Mouse (Mus musculus) heart, embryonic 16.5 days (tissue): ENCODE results near the gene Grk3. TPM values are rescaled to one million over a fixed set of nuclear protein-coding genes. Genes with fewer than 3 reads are reported as not detected.

Experiments used
- ATAC-seq: fragments of 200-750 bp; cut with Nextera tagmentation; replicated peaks from 2 replicates; pipeline ENCODE4 v1.8.0; 2017; ENCODE audit warnings: moderate number of reproducible peaks; ENCODE audit not compliant: insufficient read depth, low FRiP score; ENCODE audit errors: extremely low read depth
- H3K27ac ChIP-seq: fragments of 300-500 bp; sonication (generic); 2 replicates; pipeline ENCODE4 v1.5.1; 2014; ENCODE audit warnings: mild to moderate bottlenecking, low read length, control low read depth, moderate library complexity
- H3K27me3 ChIP-seq: fragments of 300-500 bp; sonication (generic); 2 replicates; pipeline ENCODE4 v1.6.1; 2014; ENCODE audit warnings: low read length, mixed read lengths; ENCODE audit not compliant: control insufficient read depth, insufficient read depth
- H3K36me3 ChIP-seq: fragments of 300-500 bp; sonication (generic); 2 replicates; pipeline ENCODE4 v1.6.1; 2014; ENCODE audit not compliant: control insufficient read depth, insufficient read depth
- H3K4me1 ChIP-seq: fragments of 300-500 bp; sonication (generic); 2 replicates; pipeline ENCODE4 v1.6.1; 2014; ENCODE audit warnings: low read length, mixed read lengths; ENCODE audit not compliant: control insufficient read depth, insufficient read depth
- H3K4me2 ChIP-seq: fragments of 300-500 bp; sonication (generic); 2 replicates; pipeline ENCODE4 v1.6.1; 2014; ENCODE audit warnings: low read depth, mild to moderate bottlenecking, control low read depth, low read length
- H3K4me3 ChIP-seq: fragments of 300-500 bp; sonication (generic); 2 replicates; pipeline ENCODE4 v1.5.1; 2014; ENCODE audit warnings: mild to moderate bottlenecking, control low read depth, low read length
- H3K9ac ChIP-seq: fragments of 300-500 bp; sonication (generic); 2 replicates; pipeline ENCODE4 v1.6.1; 2014; ENCODE audit warnings: low read length, control low read depth
- H3K9me3 ChIP-seq: fragments of 300-500 bp; sonication (generic); replicated peaks from 2 replicates; pipeline ENCODE4 v1.6.1; 2016; ENCODE audit warnings: low read length; ENCODE audit not compliant: control insufficient read depth
- WGBS: fragments of 180-500 bp; shearing (Covaris S2); extraction: QIAGEN DNeasy Blood & Tissue Kit; methylation state at CpG from one replicate; pipeline ENCODE4 v1.1.7; 2014; 5-methylcytosine and 5-hydroxymethylcytosine counted together
- polyA plus RNA-seq: library from polyadenylated mRNA; unstranded; fragments of >200 nt; fragmentation: Nextera tagmentation; extraction: Ambion mirVana; gene quantifications from 2 replicates; pipeline ENCODE4 v1.2.1, GENCODE M21; 2015

Grk3 gene
- polyA plus RNA-seq, 1 experiment from 2014 or later: 23.9 TPM

GRCm38 (mm10) chr5:112936632-112937031, 79.0 kb downstream of the Grk3 start:
- peaks cover 11% of the 10 kb centered on the region for H3K36me3 ChIP-seq

GRCm38 (mm10) chr5:112935436-112935835, 80.2 kb downstream of the Grk3 start:
- Histone ChIP-seq H3K9ac (no peak overlapping the region), H3K9me3 (no peaks in the 10 kb centered on the region), H3K4me3 (no peak overlapping the region), H3K27me3 (no peaks in the 10 kb centered on the region), H3K27ac (no peak overlapping the region), H3K4me2 (no peak overlapping the region), H3K36me3 (peaks cover 5% of the 10 kb centered on the region), H3K4me1 (peaks cover 29% of the 10 kb centered on the region)
- WGBS: 80% methylated on average over 8 of the region's 8 CpGs
- ATAC-seq: no peak

More at GRCm38 (mm10) chr5:112936632-112937031, 79.0 kb downstream of the Grk3 start:
- peak overlapping the region; percentile 24; the same call in 1 of the 2 replicates for H3K27ac ChIP-seq
- no peak overlapping the region for H3K4me3 ChIP-seq
- no peak overlapping the region for H3K4me2 ChIP-seq
- H3K4me1 ChIP-seq: peaks cover 29% of the 10 kb centered on the region
- no peaks in the 10 kb centered on the region for H3K9me3 ChIP-seq
- no peak overlapping the region for H3K9ac ChIP-seq
- WGBS: 65% methylated on average over 10 of the region's 10 CpGs
- H3K27me3 ChIP-seq: no peaks in the 10 kb centered on the region
- ATAC-seq: no peak

- peaks cover 31% of the 10 kb centered on the region for H3K4me1 ChIP-seq
- no peaks in the 10 kb centered on the region for H3K9me3 ChIP-seq
- peaks cover 6% of the 10 kb centered on the region for H3K36me3 ChIP-seq
- H3K4me3 ChIP-seq: no peak overlapping the region
- H3K4me2 ChIP-seq: peak overlapping the region; percentile 19; the same call in 1 of the 2 replicates
- ATAC-seq: peak; percentile 90
- WGBS: 44% methylated on average over 11 of the region's 11 CpGs
- peak overlapping the region; percentile 79 for H3K27ac ChIP-seq
- H3K9ac ChIP-seq: no peak overlapping the region
- no peaks in the 10 kb centered on the region for H3K27me3 ChIP-seq
Observed at GRCm38 (mm10) chr5:112932878-112933567, 82.6 kb downstream of the Grk3 start.

- no peak overlapping the region for H3K4me2 ChIP-seq
- WGBS: 87% methylated on average over 5 of the region's 5 CpGs
- H3K27me3 ChIP-seq: no peaks in the 10 kb centered on the region
- no peak for ATAC-seq
- no peak overlapping the region for H3K4me3 ChIP-seq
- no peak overlapping the region for H3K9ac ChIP-seq
- no peaks in the 10 kb centered on the region for H3K9me3 ChIP-seq
- peaks cover 6% of the 10 kb centered on the region for H3K36me3 ChIP-seq
- H3K27ac ChIP-seq: no peak overlapping the region
- peaks cover 32% of the 10 kb centered on the region for H3K4me1 ChIP-seq
Observed at GRCm38 (mm10) chr5:112931901-112932300, 83.7 kb downstream of the Grk3 start.

GRCm38 (mm10) chr5:112928201-112928881, 87.2 kb downstream of the Grk3 start:
- Histone ChIP-seq H3K4me1 (peaks cover 11% of the 10 kb centered on the region), H3K4me3 (no peak overlapping the region), H3K4me2 (no peak overlapping the region), H3K27ac (no peak overlapping the region), H3K36me3 (peaks cover 6% of the 10 kb centered on the region; the same call in 1 of the 2 replicates), H3K27me3 (no peaks in the 10 kb centered on the region), H3K9ac (no peak overlapping the region), H3K9me3 (no peaks in the 10 kb centered on the region)
- no peak for ATAC-seq
- WGBS: 43% methylated on average over 10 of the region's 10 CpGs

GRCm38 (mm10) chr5:112925422-112925821, 90.2 kb downstream of the Grk3 start:
- Histone ChIP-seq H3K27me3 (no peaks in the 10 kb centered on the region), H3K9me3 (no peaks in the 10 kb centered on the region), H3K36me3 (peaks cover 6% of the 10 kb centered on the region; the same call in 1 of the 2 replicates), H3K4me3 (no peak overlapping the region), H3K4me1 (peaks cover 9% of the 10 kb centered on the region; the same call in 1 of the 2 replicates), H3K9ac (no peak overlapping the region), H3K4me2 (no peak overlapping the region), H3K27ac (no peak overlapping the region)
- no peak for ATAC-seq
- WGBS: 91% methylated on average over 5 of the region's 5 CpGs

GRCm38 (mm10) chr5:112924806-112925205, 90.8 kb downstream of the Grk3 start:
- H3K9ac ChIP-seq: no peak overlapping the region
- H3K4me1 ChIP-seq: peaks cover 9% of the 10 kb centered on the region; the same call in 1 of the 2 replicates
- no peaks in the 10 kb centered on the region for H3K9me3 ChIP-seq
- no peak overlapping the region for H3K4me2 ChIP-seq
- ATAC-seq: no peak
- peaks cover 6% of the 10 kb centered on the region; the same call in 1 of the 2 replicates for H3K36me3 ChIP-seq
- 84% methylated on average over 8 of the region's 8 CpGs for WGBS
- no peak overlapping the region for H3K27ac ChIP-seq
- H3K27me3 ChIP-seq: no peaks in the 10 kb centered on the region
- no peak overlapping the region for H3K4me3 ChIP-seq

GRCm38 (mm10) chr5:112923841-112924240, 91.8 kb downstream of the Grk3 start:
- peak overlapping the region; percentile 15 for H3K4me3 ChIP-seq
- peak; percentile 45; the same call in 1 of the 2 replicates for ATAC-seq
- peak overlapping the region; percentile 64 for H3K27ac ChIP-seq
- peak overlapping the region; percentile 18; the same call in 1 of the 2 replicates for H3K9ac ChIP-seq
- H3K9me3 ChIP-seq: no peaks in the 10 kb centered on the region
- H3K36me3 ChIP-seq: no peaks in the 10 kb centered on the region; the same call in 1 of the 2 replicates
- H3K4me2 ChIP-seq: peak overlapping the region; percentile 36
- WGBS: 84% methylated on average over 14 of the region's 14 CpGs
- H3K27me3 ChIP-seq: no peaks in the 10 kb centered on the region
- H3K4me1 ChIP-seq: peaks cover 9% of the 10 kb centered on the region; the same call in 1 of the 2 replicates

- no peak overlapping the region for H3K4me3 ChIP-seq
- H3K27me3 ChIP-seq: no peaks in the 10 kb centered on the region
- H3K9ac ChIP-seq: no peak overlapping the region
- no peaks in the 10 kb centered on the region; the same call in 1 of the 2 replicates for H3K36me3 ChIP-seq
- H3K4me1 ChIP-seq: peaks cover 5% of the 10 kb centered on the region; the same call in 1 of the 2 replicates
- no peak for ATAC-seq
- H3K27ac ChIP-seq: no peak overlapping the region
- no peak overlapping the region for H3K4me2 ChIP-seq
- H3K9me3 ChIP-seq: no peaks in the 10 kb centered on the region
Observed at GRCm38 (mm10) chr5:112921914-112922313, 93.7 kb downstream of the Grk3 start.
